Mouse (Mus musculus) megakaryocyte, embryonic 14.5 days (primary cell): ENCODE measurements around the gene Wfs1.

Experiments used
- FLI1 ChIP-seq: IDR thresholded peaks from 2 replicates; pipeline ENCODE4 v1.6.1; 2012; ENCODE audit warnings: low read length, inconsistent platforms, mixed read lengths
- GATA1 ChIP-seq: IDR thresholded peaks from 3 replicates; pipeline ENCODE4 v1.6.1; 2012; ENCODE audit warnings: mixed read lengths, low read length, inconsistent platforms, borderline replicate concordance

- no peak for TF ChIP-seq GATA1
- no peak for TF ChIP-seq FLI1
These were observed 28.5 kb downstream of the Wfs1 start for GRCm38 (mm10) chr5:36960501-36960900.
